Mouse (Mus musculus) ES-Bruce4 (cell line): ENCODE results near the gene Pla2g2c.

Experiments used
- CTCF ChIP-seq: IDR thresholded peaks from one replicate; pipeline ENCODE4 v1.8.1; 2011; ENCODE audit warnings: low read depth, low read length
- EP300 ChIP-seq: IDR thresholded peaks from 2 replicates; pipeline ENCODE4 v1.6.1; 2011; ENCODE audit warnings: low read depth, low read length; ENCODE audit not compliant: insufficient read depth
- POLR2A ChIP-seq: IDR thresholded peaks from one replicate; pipeline ENCODE4 v1.8.1; 2011; ENCODE audit warnings: low read length; ENCODE audit not compliant: insufficient read depth

GRCm38 (mm10) chr4:138772386-138772785, 47.8 kb downstream of the Pla2g2c start:
- TF ChIP-seq CTCF, result no peak
- TF ChIP-seq POLR2A, result no peak
- no peak for TF ChIP-seq EP300
